Mouse (Mus musculus) spleen, postnatal 10 days (tissue): ENCODE data around the gene Atg2a.

ENCODE experiments used
- DNase-seq, 2 experiments: peaks; one replicate each; pipeline ENCODE4 v3.0.0; 2021 to 2022; ENCODE audit warnings: low spot score in 2 of 2

Atg2a gene

GRCm38 (mm10) chr19:6241274-6242107, at the start of gene Atg2a:
Gene Atg2a, plus strand, starts transcription at chr19:6241668.
- DNase-seq, result peak; percentile 96 to 99

DNA sequence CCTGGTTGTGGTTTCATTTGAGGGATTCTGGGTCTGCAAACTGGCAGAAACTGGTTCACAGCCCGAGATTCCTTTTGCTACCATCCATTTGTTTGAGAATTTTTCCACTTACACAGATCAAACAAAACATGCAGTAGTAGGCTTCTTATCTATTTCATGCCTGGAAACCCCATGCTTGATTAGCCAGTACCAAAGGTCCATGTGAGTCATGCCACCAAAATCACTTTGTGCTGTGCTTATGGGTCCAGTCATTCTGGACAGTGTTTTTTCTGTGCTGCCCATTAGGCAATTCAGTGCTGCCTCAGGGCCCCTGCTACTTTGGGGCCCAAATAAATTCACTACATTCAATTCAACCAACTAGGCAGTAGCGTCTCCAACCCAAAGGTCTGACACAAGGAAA, 37.2 kb upstream of the Atg2a start:
- DNase-seq, result no peak

DNA sequence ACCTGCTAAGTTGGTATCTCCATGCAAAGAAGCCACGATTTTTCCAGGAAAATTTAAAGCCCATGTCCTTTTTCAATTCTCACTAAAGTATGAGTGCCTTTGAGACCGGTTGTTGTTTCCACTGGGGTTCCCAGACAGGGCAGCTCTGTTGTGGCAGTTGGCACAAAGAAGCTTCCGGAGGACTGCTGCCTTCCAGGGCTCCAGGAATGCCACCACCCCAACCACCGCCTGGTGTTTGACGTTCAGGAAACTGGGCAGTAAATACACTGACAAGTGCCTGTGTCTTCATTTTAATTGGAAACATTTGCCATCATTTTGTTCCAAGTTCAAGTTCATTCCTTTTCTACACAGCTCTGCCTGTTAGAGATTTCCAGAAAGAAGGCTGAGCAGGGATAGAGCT, 34.8 kb upstream of the Atg2a start:
- DNase-seq, result no peak

GRCm38 (mm10) chr19:6216046-6216705, 25.3 kb upstream of the Atg2a start:
- DNase-seq, result no peak

- no peak for DNase-seq
Measured at GRCm38 (mm10) chr19:6218606-6219005, 22.9 kb upstream of the Atg2a start.

DNA sequence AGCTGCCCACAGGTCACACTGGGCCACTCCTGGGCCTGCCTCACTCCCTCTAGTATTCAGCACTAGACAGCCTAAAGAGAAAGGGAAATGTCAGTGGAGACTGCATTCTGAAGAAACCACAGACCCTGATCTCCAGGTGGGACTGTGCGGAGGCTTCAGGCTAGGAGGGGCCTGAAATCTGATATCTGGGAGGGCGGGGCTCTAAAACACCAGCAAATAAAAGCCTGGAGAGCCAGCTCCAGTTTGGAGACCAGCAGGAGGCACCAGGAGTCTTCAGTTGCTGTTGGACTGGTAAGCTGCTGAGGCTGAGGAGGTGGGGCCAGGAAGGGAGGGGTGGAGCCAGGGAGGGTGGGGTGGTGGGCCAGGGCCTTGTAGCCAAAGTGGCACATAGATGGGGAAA, 15.3 kb upstream of the Atg2a start, which contains the start of gene Gpha2:
TSS of gene Gpha2 (plus strand) at position 246 of the 400 bp plus-strand sequence.
- DNase-seq, result no peak

DNA sequence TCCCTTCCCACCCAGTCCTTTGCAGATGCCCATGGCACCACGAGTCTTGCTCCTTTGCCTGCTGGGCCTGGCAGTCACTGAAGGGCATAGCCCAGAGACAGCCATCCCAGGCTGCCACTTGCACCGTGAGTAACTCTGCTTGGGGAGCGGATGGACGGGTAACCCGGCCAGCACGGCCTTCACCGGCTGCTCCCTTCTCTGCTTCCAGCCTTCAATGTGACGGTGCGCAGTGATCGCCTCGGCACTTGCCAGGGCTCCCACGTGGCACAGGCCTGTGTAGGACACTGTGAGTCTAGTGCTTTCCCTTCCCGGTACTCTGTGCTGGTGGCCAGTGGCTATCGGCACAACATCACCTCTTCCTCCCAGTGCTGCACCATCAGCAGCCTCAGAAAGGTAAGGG, 14.7 kb upstream of the Atg2a start:
- DNase-seq, result no peak

DNA sequence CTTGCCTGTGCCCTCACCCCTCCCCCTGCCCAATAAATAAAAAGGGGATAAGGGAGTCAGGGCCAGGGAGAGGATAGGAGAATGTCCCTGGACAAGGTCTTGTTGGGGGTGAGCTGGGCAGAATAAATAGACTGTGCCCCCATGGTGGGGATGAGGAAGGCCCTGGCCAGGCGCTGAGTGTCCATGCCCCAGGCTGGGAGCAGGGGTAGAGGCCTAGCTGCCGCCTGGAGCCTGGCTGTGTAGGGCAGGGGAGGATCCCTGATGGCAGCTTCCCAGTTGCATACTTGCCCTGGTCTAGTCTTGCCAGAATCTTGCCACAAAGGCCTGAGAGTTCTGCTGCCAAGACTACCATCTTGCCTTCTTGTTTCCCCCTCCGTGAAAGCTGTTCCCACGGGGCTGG, 13.6 kb upstream of the Atg2a start:
- no peak for DNase-seq

- DNase-seq, result no peak
Measured at GRCm38 (mm10) chr19:6230411-6230810, 11.1 kb upstream of the Atg2a start.

DNA sequence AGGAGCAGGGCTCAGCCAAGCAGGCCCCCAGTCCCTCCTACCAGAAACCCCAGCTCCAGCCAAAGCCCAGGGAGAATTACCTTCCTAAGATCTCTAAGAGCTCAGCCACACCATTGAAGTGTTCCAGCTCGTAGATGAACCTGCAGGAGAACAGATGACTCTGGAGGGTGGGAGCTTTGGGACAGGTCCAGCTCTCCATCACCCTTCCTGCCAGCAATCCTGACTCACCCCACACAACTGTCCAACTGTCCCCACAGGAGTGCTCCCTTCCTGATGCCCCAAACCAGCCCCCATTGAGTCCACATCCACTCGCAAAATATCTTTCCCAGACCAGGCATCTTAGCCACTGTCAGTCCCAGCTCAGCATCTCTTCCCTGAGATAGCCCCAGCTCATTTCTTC, 10.4 kb upstream of the Atg2a start:
- no peak for DNase-seq

GRCm38 (mm10) chr19:6233647-6234046, 7.8 kb upstream of the Atg2a start:
- DNase-seq, result no peak

GRCm38 (mm10) chr19:6234337-6235083, 7.0 kb upstream of the Atg2a start:
- peak; percentile 72 to 81 for DNase-seq

GRCm38 (mm10) chr19:6235084-6236052, 6.1 kb upstream of the Atg2a start, which contains the start of gene Ppp2r5b:
Gene Ppp2r5b, minus strand, starts transcription at chr19:6235872.
- DNase-seq, result peak; percentile 93 to 96

DNA sequence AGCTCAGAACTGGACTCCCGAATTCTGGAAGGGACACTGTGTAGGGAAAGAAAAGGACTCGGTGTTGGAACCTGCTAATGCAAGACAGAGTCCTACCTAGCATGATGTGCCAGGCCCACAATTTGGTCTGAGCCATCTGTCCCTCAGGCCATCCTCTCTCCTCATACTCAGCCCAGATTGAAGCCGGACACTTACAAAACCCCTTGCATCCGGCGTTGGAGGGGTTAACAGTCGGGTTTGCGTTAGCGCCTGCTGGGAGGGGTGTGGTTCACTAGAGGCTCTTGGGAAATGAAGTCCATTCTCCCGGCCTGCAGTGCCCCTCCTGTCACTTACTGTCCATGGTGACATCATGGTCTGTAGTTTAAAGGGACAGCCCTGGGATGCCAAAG, 5.4 kb upstream of the Atg2a start:
- peak; percentile 87 to 93 for DNase-seq

- no peak for DNase-seq
Measured at GRCm38 (mm10) chr19:6236842-6237241, 4.6 kb upstream of the Atg2a start.

- DNase-seq, result no peak
Measured at GRCm38 (mm10) chr19:6238740-6239139, 2.7 kb upstream of the Atg2a start.

GRCm38 (mm10) chr19:6240136-6240535, 1.3 kb upstream of the Atg2a start:
- peak; percentile 36 to 50 for DNase-seq

GRCm38 (mm10) chr19:6240725-6241124, 743 bp upstream of the Atg2a start:
- no peak for DNase-seq

- DNase-seq, result peak; percentile 56 to 79
Measured at GRCm38 (mm10) chr19:6242281-6242680, 813 bp downstream of the Atg2a start.

- no peak for DNase-seq
Measured at GRCm38 (mm10) chr19:6243226-6243625, 1.8 kb downstream of the Atg2a start.

- DNase-seq, result no peak
Measured at GRCm38 (mm10) chr19:6245806-6246205, 4.3 kb downstream of the Atg2a start.
